Mouse (Mus musculus): ENCODE measurements around the gene Zbtb32. TPM values are rescaled to one million over a fixed set of nuclear protein-coding genes. Genes with fewer than 3 reads are reported as not detected.

Gene Zbtb32
- polyA plus RNA-seq, 1 experiment from 2014 or later = 1.2 TPM

DNA sequence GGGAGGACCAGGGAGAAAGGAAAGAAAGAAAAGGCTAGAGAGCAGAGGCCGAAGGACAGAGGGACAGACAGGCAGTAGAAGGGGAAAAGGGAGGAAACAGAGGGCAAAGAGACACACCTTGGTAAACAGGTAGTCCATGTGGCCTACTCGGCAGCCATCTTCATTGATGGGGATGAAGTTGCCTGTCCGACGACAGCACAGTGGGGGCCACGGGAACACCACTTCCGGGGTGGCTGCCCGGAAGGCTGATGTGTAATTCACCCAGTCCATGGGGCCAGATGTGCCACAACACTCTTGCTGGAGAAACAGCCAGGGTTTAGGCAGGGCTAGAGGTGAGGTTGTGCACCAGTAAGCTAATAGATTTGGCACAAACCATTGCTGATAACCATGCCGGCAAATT is 6.2 kb upstream of the Zbtb32 start:
- no peaks in the 10 kb centered on the region for H3K9me3 ChIP-seq (ENCODE audit: control insufficient read depth)
- no peak overlapping the region for H3K4me3 ChIP-seq (ENCODE audit: low read depth, low read length)
- no peak overlapping the region for H3K9ac ChIP-seq (ENCODE audit: low read depth, low read length)
- ATAC-seq = no peak
- WGBS = 80% methylated on average over 8 of the region's 8 CpGs
- no peak overlapping the region for H3K27ac ChIP-seq (ENCODE audit: low read depth, low read length)
- TF ChIP-seq CTCF (IDR thresholded peaks at IDR 0.05; ENCODE audit: low read depth) = no peak
- H3K4me2 ChIP-seq (replicated peaks; ENCODE audit: low read depth) = no peak overlapping the region
- H3K36me3 ChIP-seq (ENCODE audit: control insufficient read depth, insufficient read depth) = no peaks in the 10 kb centered on the region
- no peaks in the 10 kb centered on the region for H3K27me3 ChIP-seq (replicated peaks; ENCODE audit: control insufficient read depth, insufficient read depth, low read length)
- no peaks in the 10 kb centered on the region for H3K4me1 ChIP-seq (replicated peaks; ENCODE audit: control insufficient read depth, insufficient read depth, low read length)

DNA sequence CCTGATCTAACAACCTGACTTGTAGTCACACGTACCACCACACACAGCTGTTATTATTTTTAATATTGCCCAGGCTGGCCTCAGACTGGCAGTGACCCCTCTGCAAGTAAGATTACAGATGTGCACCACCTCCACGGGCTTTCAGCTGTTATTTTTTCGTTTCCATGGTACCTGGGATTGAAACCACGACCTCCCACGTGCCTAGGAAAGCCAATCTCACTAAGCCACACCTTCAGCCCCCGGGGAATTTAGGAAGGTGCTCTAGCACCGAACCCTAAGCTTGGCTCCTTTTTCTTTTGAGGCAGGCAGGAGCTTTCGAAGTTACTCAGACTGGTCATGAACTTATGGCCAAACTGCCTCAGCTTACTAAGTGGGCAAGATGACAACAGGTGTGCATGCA is 5.7 kb upstream of the Zbtb32 start:
- Histone ChIP-seq H3K27me3 (replicated peaks; ENCODE audit: control insufficient read depth, insufficient read depth, low read length) (no peaks in the 10 kb centered on the region), H3K27ac (ENCODE audit: low read depth, low read length) (no peak overlapping the region), H3K9me3 (ENCODE audit: control insufficient read depth) (no peaks in the 10 kb centered on the region), H3K4me2 (replicated peaks; ENCODE audit: low read depth) (no peak overlapping the region), H3K9ac (ENCODE audit: low read depth, low read length) (no peak overlapping the region), H3K4me1 (replicated peaks; ENCODE audit: control insufficient read depth, insufficient read depth, low read length) (no peaks in the 10 kb centered on the region), H3K4me3 (ENCODE audit: low read depth, low read length) (no peak overlapping the region), H3K36me3 (ENCODE audit: control insufficient read depth, insufficient read depth) (no peaks in the 10 kb centered on the region)
- no peak for TF ChIP-seq CTCF (IDR thresholded peaks at IDR 0.05; ENCODE audit: low read depth)
- WGBS = 58% methylated on average over 8 of the region's 8 CpGs
- ATAC-seq = no peak

DNA sequence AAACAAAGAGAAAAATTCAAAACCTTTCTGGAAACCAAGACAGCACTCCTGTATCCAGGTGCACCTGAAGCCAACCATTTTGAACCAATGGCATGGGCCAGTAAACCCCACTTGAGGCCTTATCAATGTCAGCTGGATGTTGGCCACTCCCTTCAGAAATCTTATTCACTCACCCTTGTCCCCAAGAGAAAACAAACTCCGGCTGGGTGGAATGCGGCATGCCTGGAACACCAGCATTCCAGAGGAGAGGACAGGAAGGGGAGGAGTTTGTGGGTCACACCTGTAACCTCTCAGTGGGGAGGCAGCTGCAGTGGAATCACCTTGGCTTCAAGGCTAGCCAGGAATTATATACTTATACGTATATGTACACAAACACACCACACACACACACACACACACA is 3.9 kb upstream of the Zbtb32 start:
- Histone ChIP-seq H3K9me3 (ENCODE audit: control insufficient read depth) (no peaks in the 10 kb centered on the region), H3K27me3 (replicated peaks; ENCODE audit: control insufficient read depth, insufficient read depth, low read length) (no peaks in the 10 kb centered on the region), H3K9ac (ENCODE audit: low read depth, low read length) (no peak overlapping the region), H3K36me3 (ENCODE audit: control insufficient read depth, insufficient read depth) (no peaks in the 10 kb centered on the region), H3K4me1 (replicated peaks; ENCODE audit: control insufficient read depth, insufficient read depth, low read length) (no peaks in the 10 kb centered on the region), H3K4me2 (replicated peaks; ENCODE audit: low read depth) (no peak overlapping the region), H3K4me3 (ENCODE audit: low read depth, low read length) (no peak overlapping the region), H3K27ac (ENCODE audit: low read depth, low read length) (0 out of 2 replicates have a peak overlapping the region, but pooled peaks have one; percentile 28)
- peak; percentile 74 for ATAC-seq
- no peak for TF ChIP-seq CTCF (IDR thresholded peaks at IDR 0.05; ENCODE audit: low read depth)
- WGBS = 10% methylated on average over 3 of the region's 3 CpGs

DNA sequence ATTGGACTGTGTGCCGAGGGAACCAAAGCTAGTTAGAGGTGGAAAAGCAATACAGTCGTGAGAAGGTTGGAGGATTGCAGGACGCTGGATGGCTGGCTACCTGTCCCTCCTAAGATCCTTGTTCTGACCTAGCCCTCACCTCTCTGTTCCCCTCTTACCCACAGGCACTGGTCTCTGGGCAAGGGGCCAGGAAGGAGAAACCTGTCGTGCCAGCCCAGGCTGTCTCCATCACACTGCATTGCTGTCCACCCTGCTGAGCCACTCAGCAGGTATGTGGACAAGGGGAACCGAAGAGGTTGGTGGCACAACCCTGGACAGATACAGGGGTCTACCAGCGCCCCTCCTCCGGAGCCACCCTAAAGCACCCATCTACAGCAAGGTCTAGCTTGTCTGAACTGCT is 1.9 kb upstream of the Zbtb32 start:
- H3K27me3 ChIP-seq (replicated peaks; ENCODE audit: control insufficient read depth, insufficient read depth, low read length) = no peaks in the 10 kb centered on the region
- no peak overlapping the region; the same call in 1 of the 2 replicates for H3K27ac ChIP-seq (ENCODE audit: low read depth, low read length)
- no peak for TF ChIP-seq CTCF (IDR thresholded peaks at IDR 0.05; ENCODE audit: low read depth)
- ATAC-seq = no peak
- H3K4me1 ChIP-seq (replicated peaks; ENCODE audit: control insufficient read depth, insufficient read depth, low read length) = no peaks in the 10 kb centered on the region
- no peaks in the 10 kb centered on the region for H3K36me3 ChIP-seq (ENCODE audit: control insufficient read depth, insufficient read depth)
- H3K4me2 ChIP-seq (replicated peaks; ENCODE audit: low read depth) = peak overlapping the region; percentile 44; the same call in 1 of the 2 replicates
- no peak overlapping the region for H3K9ac ChIP-seq (ENCODE audit: low read depth, low read length)
- H3K4me3 ChIP-seq (ENCODE audit: low read depth, low read length) = no peak overlapping the region
- WGBS = 63% methylated on average over 7 of the region's 7 CpGs
- H3K9me3 ChIP-seq (ENCODE audit: control insufficient read depth) = no peaks in the 10 kb centered on the region

DNA sequence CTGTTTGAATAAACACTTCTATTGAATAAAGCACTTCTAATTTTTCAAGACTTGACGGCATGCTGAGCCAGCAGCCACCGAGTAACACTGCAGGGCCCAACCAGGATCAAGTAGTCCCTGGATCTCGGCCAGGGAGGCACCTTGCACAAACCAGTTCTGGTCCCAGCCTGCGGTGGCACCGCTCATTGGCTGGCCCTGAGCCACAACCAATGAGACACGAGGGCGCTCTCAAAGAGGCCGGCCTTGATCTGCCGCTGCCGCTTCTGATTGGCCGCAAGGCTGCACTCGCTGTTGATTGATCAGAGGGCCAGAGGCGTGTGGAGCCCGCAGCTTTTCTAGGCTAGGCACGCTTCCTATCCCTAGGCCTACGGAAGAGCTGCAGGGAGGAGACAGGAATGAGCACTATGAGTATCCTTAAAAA is 1.2 kb upstream of the Zbtb32 start:
- H3K27ac ChIP-seq (ENCODE audit: low read depth, low read length) = no peak overlapping the region; the same call in 1 of the 2 replicates
- peak overlapping the region; percentile 44 for H3K4me2 ChIP-seq (replicated peaks; ENCODE audit: low read depth)
- no peaks in the 10 kb centered on the region for H3K27me3 ChIP-seq (replicated peaks; ENCODE audit: control insufficient read depth, insufficient read depth, low read length)
- peak; percentile 93 for ATAC-seq
- no peaks in the 10 kb centered on the region for H3K9me3 ChIP-seq (ENCODE audit: control insufficient read depth)
- H3K36me3 ChIP-seq (ENCODE audit: control insufficient read depth, insufficient read depth) = no peaks in the 10 kb centered on the region
- 1% methylated on average over 16 of the region's 16 CpGs for WGBS
- no peak overlapping the region for H3K4me3 ChIP-seq (ENCODE audit: low read depth, low read length)
- H3K9ac ChIP-seq (ENCODE audit: low read depth, low read length) = no peak overlapping the region
- no peaks in the 10 kb centered on the region for H3K4me1 ChIP-seq (replicated peaks; ENCODE audit: control insufficient read depth, insufficient read depth, low read length)
- no peak for TF ChIP-seq CTCF (IDR thresholded peaks at IDR 0.05; ENCODE audit: low read depth)

DNA sequence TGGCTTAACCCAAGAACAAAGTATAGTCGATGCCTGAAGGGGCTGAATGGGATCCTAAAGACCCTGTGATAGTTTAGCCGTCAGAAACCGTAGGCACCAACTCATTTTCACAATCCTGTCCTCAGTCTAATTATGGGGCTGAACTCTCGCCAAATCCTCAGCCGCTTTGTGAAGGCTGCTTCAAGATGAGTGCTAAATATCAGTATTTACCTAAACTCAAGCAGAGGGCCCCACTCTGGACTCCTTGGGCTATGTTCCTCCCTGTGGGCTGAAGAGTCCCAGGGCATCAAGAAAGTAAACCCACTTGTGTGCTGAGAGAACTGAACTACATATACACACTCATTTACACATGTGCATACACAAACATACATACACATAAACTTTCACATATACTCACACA is 1.9 kb downstream of the Zbtb32 start:
- no peak for TF ChIP-seq CTCF (IDR thresholded peaks at IDR 0.05; ENCODE audit: low read depth)
- no peak for ATAC-seq
- no peaks in the 10 kb centered on the region for H3K27me3 ChIP-seq (replicated peaks; ENCODE audit: control insufficient read depth, insufficient read depth, low read length)
- H3K9ac ChIP-seq (ENCODE audit: low read depth, low read length) = no peak overlapping the region
- 79% methylated on average over 5 of the region's 5 CpGs for WGBS
- no peaks in the 10 kb centered on the region for H3K36me3 ChIP-seq (ENCODE audit: control insufficient read depth, insufficient read depth)
- H3K4me3 ChIP-seq (ENCODE audit: low read depth, low read length) = no peak overlapping the region
- H3K9me3 ChIP-seq (ENCODE audit: control insufficient read depth) = no peaks in the 10 kb centered on the region
- H3K4me1 ChIP-seq (replicated peaks; ENCODE audit: control insufficient read depth, insufficient read depth, low read length) = no peaks in the 10 kb centered on the region
- H3K4me2 ChIP-seq (replicated peaks; ENCODE audit: low read depth) = no peak overlapping the region
- H3K27ac ChIP-seq (ENCODE audit: low read depth, low read length) = no peak overlapping the region

DNA sequence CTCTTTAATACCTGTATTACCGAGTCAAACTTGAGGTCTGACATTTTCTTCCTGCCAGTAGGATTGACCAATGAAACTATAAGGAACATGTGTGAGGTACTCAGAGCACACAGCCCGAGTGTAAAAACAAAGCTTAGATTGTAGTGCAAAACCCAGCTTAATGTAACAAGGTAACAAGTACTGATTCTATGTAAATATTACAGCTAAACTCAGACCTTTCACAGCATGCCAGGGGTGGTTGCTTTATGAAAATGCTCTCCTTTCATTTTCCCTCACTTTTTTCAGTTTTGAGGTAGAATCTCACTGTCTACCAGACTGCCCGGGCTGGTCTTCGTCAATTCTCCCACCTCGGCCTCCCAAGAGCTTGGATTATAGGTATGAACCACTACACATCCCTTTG is 2.6 kb downstream of the Zbtb32 start:
- Histone ChIP-seq H3K4me2 (replicated peaks; ENCODE audit: low read depth) (no peak overlapping the region), H3K27me3 (replicated peaks; ENCODE audit: control insufficient read depth, insufficient read depth, low read length) (no peaks in the 10 kb centered on the region), H3K9ac (ENCODE audit: low read depth, low read length) (no peak overlapping the region), H3K9me3 (ENCODE audit: control insufficient read depth) (no peaks in the 10 kb centered on the region), H3K36me3 (ENCODE audit: control insufficient read depth, insufficient read depth) (no peaks in the 10 kb centered on the region), H3K27ac (ENCODE audit: low read depth, low read length) (no peak overlapping the region), H3K4me1 (replicated peaks; ENCODE audit: control insufficient read depth, insufficient read depth, low read length) (no peaks in the 10 kb centered on the region), H3K4me3 (ENCODE audit: low read depth, low read length) (no peak overlapping the region)
- ATAC-seq = no peak
- no peak for TF ChIP-seq CTCF (IDR thresholded peaks at IDR 0.05; ENCODE audit: low read depth)
- WGBS = 77% methylated on average over 5 of the region's 5 CpGs

All from intestine, postnatal 0 days (tissue).